Mouse (Mus musculus): ENCODE data around the gene Tfg. TPM values are rescaled to one million over a fixed set of nuclear protein-coding genes. Genes with fewer than 3 reads are reported as not detected.

The Tfg gene
- polyA plus RNA-seq (2015; fragmentation: Nextera tagmentation; extraction: Ambion mirVana), result 164 and 174 TPM in 2 replicates

- peak within 1 kb of the TSS; percentile 80 for H3K4me3 ChIP-seq
- peaks cover 31% of the 10 kb centered on the region for H3K4me1 ChIP-seq (replicated peaks)
- peak within 1 kb of the TSS; percentile 94 for H3K9ac ChIP-seq
- H3K27me3 ChIP-seq, result no peaks in the 10 kb centered on the region
- peak within 1 kb of the TSS; percentile 85 for H3K4me2 ChIP-seq
- H3K27ac ChIP-seq (replicated peaks), result peak within 1 kb of the TSS; percentile 98
- peaks cover 1% of the 10 kb centered on the region; the same call in 1 of the 2 replicates for H3K36me3 ChIP-seq
- ATAC-seq (ENCODE audit: low read depth), result peak; percentile 99
- WGBS, result under 1% methylated on average over 62 of the region's 62 CpGs
- H3K9me3 ChIP-seq, result no peaks in the 10 kb centered on the region
These were observed at the start of gene Tfg for GRCm38 (mm10) chr16:56717224-56718200. Tfg (minus strand) TSS chr16:56717450.

DNA sequence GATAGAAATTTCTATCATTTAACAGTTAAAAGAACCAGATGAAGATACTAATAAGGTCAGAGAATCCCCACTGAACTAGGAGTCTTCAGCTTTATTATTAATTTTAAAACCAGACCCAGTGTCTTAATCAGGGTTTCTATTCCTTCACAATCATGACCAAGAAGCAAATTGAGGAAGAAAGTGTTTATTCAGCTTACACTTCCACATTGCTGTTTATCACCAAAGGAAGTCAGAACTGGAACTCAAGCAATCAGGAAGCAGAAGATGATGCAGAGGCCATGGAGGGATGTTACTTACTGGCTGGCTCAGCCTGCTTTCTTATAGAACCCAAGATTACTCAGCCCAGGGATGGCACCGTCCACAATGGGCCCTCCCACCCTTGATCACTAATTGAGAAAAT is 11.8 kb upstream of the Tfg start:
- Histone ChIP-seq H3K4me1 (replicated peaks) (no peaks in the 10 kb centered on the region), H3K9ac (no peak overlapping the region), H3K9me3 (no peaks in the 10 kb centered on the region), H3K4me3 (no peak overlapping the region), H3K36me3 (no peaks in the 10 kb centered on the region), H3K27ac (replicated peaks) (no peak overlapping the region), H3K4me2 (no peak overlapping the region), H3K27me3 (no peaks in the 10 kb centered on the region)
- WGBS, result 23% methylated on average over 1 of the region's 1 CpGs
- no peak for ATAC-seq (ENCODE audit: low read depth)

GRCm38 (mm10) chr16:56724927-56725326 is 7.7 kb upstream of the Tfg start:
- Histone ChIP-seq H3K27ac (replicated peaks) (no peak overlapping the region), H3K36me3 (no peaks in the 10 kb centered on the region), H3K4me3 (no peak overlapping the region), H3K4me2 (no peak overlapping the region), H3K9me3 (no peaks in the 10 kb centered on the region), H3K9ac (no peak overlapping the region), H3K27me3 (no peaks in the 10 kb centered on the region), H3K4me1 (replicated peaks) (no peaks in the 10 kb centered on the region)
- 76% methylated on average over 10 of the region's 10 CpGs for WGBS
- no peak for ATAC-seq (ENCODE audit: low read depth)

GRCm38 (mm10) chr16:56722357-56722756 is 5.1 kb upstream of the Tfg start:
- Histone ChIP-seq H3K9me3 (no peaks in the 10 kb centered on the region), H3K9ac (no peak overlapping the region), H3K27ac (replicated peaks) (no peak overlapping the region), H3K27me3 (no peaks in the 10 kb centered on the region), H3K4me3 (no peak overlapping the region), H3K36me3 (no peaks in the 10 kb centered on the region), H3K4me1 (replicated peaks) (peaks cover 7% of the 10 kb centered on the region), H3K4me2 (no peak overlapping the region)
- ATAC-seq (ENCODE audit: low read depth), result no peak
- WGBS, result 74% methylated on average over 4 of the region's 4 CpGs

GRCm38 (mm10) chr16:56719031-56719430 is 1.8 kb upstream of the Tfg start:
- no peak overlapping the region for H3K27ac ChIP-seq (replicated peaks)
- H3K4me1 ChIP-seq (replicated peaks), result peaks cover 29% of the 10 kb centered on the region

DNA sequence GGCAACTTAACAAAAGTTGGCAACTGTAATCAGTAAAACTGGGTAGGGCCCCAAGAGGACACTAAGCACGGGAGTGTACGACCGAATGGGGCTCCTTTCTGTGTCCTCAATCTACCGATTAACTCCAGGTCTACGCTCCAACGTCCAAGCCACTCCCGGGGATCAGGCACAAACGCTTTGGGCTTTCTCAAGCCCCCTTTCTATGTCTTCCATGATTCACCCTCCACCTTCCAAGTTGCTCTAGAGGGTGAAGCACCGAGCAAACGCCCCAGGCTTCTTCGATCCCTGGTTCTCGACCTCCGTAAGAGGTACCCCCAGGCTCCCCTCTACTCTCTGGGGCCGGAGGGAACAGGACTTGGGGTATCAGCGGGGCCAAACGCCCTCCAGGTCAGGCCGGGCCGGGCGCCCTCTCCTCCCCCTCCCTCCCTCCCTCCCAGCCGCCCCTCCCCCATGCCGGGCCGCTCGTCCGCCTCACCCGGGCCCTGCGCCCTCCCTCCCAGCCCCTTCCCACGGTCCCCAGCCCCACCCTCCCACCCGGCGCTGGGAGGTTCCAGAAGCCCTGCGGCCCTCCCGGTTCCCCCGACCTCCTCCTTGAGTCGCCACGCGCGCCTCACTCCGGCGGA is 582 bp downstream of the Tfg start:
- H3K27ac ChIP-seq (replicated peaks), result peak overlapping the region; percentile 98
- ATAC-seq (ENCODE audit: low read depth), result peak; percentile 82
- no peaks in the 10 kb centered on the region for H3K27me3 ChIP-seq
- peaks cover 8% of the 10 kb centered on the region for H3K36me3 ChIP-seq
- no peaks in the 10 kb centered on the region for H3K9me3 ChIP-seq
- peak overlapping the region; percentile 80 for H3K4me3 ChIP-seq
- peaks cover 31% of the 10 kb centered on the region for H3K4me1 ChIP-seq (replicated peaks)
- peak overlapping the region; percentile 94 for H3K9ac ChIP-seq
- peak overlapping the region; percentile 85 for H3K4me2 ChIP-seq
- under 1% methylated on average over 29 of the region's 38 CpGs for WGBS

More at GRCm38 (mm10) chr16:56719031-56719430, 1.8 kb upstream of the Tfg start:
- Histone ChIP-seq H3K9ac (no peak overlapping the region), H3K36me3 (no peaks in the 10 kb centered on the region), H3K9me3 (no peaks in the 10 kb centered on the region), H3K27me3 (no peaks in the 10 kb centered on the region), H3K4me2 (no peak overlapping the region), H3K4me3 (no peak overlapping the region)
- ATAC-seq (ENCODE audit: low read depth), result no peak

GRCm38 (mm10) chr16:56715608-56716007 is 1.6 kb downstream of the Tfg start:
- 76% methylated on average over 3 of the region's 3 CpGs for WGBS
- Histone ChIP-seq H3K4me3 (peak overlapping the region; percentile 80), H3K4me1 (replicated peaks) (peaks cover 31% of the 10 kb centered on the region)

GRCm38 (mm10) chr16:56710071-56710470 is 7.2 kb downstream of the Tfg start:
- H3K36me3 ChIP-seq, result peaks cover 57% of the 10 kb centered on the region
- H3K4me1 ChIP-seq (replicated peaks), result peaks cover 9% of the 10 kb centered on the region; the same call in 1 of the 2 replicates

More at GRCm38 (mm10) chr16:56715608-56716007, 1.6 kb downstream of the Tfg start:
- H3K27me3 ChIP-seq, result no peaks in the 10 kb centered on the region
- H3K36me3 ChIP-seq, result peaks cover 19% of the 10 kb centered on the region
- ATAC-seq (ENCODE audit: low read depth), result no peak
- peak overlapping the region; percentile 85 for H3K4me2 ChIP-seq
- H3K9me3 ChIP-seq, result no peaks in the 10 kb centered on the region
- no peak overlapping the region for H3K9ac ChIP-seq
- H3K27ac ChIP-seq (replicated peaks), result no peak overlapping the region

GRCm38 (mm10) chr16:56705731-56706130 is 11.5 kb downstream of the Tfg start:
- Histone ChIP-seq H3K27ac (replicated peaks) (no peak overlapping the region), H3K9ac (no peak overlapping the region), H3K9me3 (no peaks in the 10 kb centered on the region), H3K4me1 (replicated peaks) (no peaks in the 10 kb centered on the region), H3K36me3 (peaks cover 66% of the 10 kb centered on the region), H3K27me3 (no peaks in the 10 kb centered on the region), H3K4me3 (no peak overlapping the region), H3K4me2 (no peak overlapping the region)
- WGBS, result 92% methylated on average over 3 of the region's 3 CpGs
- no peak for ATAC-seq (ENCODE audit: low read depth)

More at GRCm38 (mm10) chr16:56710071-56710470, 7.2 kb downstream of the Tfg start:
- 94% methylated on average over 3 of the region's 3 CpGs for WGBS
- no peaks in the 10 kb centered on the region for H3K9me3 ChIP-seq
- H3K9ac ChIP-seq, result no peak overlapping the region
- no peak overlapping the region for H3K4me2 ChIP-seq
- H3K4me3 ChIP-seq, result no peak overlapping the region
- no peak for ATAC-seq (ENCODE audit: low read depth)
- no peaks in the 10 kb centered on the region for H3K27me3 ChIP-seq
- H3K27ac ChIP-seq (replicated peaks), result no peak overlapping the region

- H3K27me3 ChIP-seq, result no peaks in the 10 kb centered on the region
- no peak for ATAC-seq (ENCODE audit: low read depth)
- H3K4me1 ChIP-seq (replicated peaks), result no peaks in the 10 kb centered on the region
- H3K9ac ChIP-seq, result no peak overlapping the region
- no peaks in the 10 kb centered on the region for H3K9me3 ChIP-seq
- H3K36me3 ChIP-seq, result peaks cover 53% of the 10 kb centered on the region
- no peak overlapping the region for H3K4me2 ChIP-seq
- no peak overlapping the region for H3K27ac ChIP-seq (replicated peaks)
- H3K4me3 ChIP-seq, result no peak overlapping the region
- WGBS, result 92% methylated on average over 3 of the region's 3 CpGs
These were observed 16.4 kb downstream of the Tfg start for GRCm38 (mm10) chr16:56700898-56701297.

GRCm38 (mm10) chr16:56696448-56696847 is 20.8 kb downstream of the Tfg start:
- H3K9ac ChIP-seq, result no peak overlapping the region
- peaks cover 54% of the 10 kb centered on the region for H3K36me3 ChIP-seq
- WGBS, result 35% methylated on average over 2 of the region's 2 CpGs
- H3K4me1 ChIP-seq (replicated peaks), result no peaks in the 10 kb centered on the region
- H3K4me2 ChIP-seq, result no peak overlapping the region
- no peak overlapping the region for H3K4me3 ChIP-seq
- 0 out of 2 replicates have a peak, but pooled peaks have one; percentile 53 for ATAC-seq (ENCODE audit: low read depth)
- no peak overlapping the region for H3K27ac ChIP-seq (replicated peaks)
- H3K27me3 ChIP-seq, result no peaks in the 10 kb centered on the region
- no peaks in the 10 kb centered on the region for H3K9me3 ChIP-seq

DNA sequence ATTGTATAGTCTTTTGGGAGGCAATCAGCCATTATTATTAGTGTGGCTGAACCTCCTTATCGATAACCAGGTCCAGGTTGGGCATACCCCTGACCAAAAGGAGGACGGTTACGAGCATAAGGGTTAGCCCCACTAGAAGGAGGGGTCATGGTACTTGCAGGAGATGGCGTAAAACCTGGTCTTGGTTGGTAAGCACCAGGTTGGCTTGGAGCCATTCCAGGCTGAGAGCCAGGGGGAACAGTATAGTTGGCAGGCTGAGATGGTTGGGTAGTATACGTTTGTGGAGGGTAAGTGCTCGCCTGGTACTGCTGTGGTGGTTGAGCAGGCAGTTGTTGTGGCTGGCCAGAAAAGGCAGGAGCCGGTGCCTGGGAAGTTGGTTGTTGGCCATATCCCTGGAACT is 26.5 kb downstream of the Tfg start:
- Histone ChIP-seq H3K4me2 (no peak overlapping the region), H3K4me1 (replicated peaks) (no peaks in the 10 kb centered on the region), H3K9me3 (no peaks in the 10 kb centered on the region), H3K4me3 (no peak overlapping the region), H3K9ac (no peak overlapping the region), H3K27me3 (no peaks in the 10 kb centered on the region), H3K27ac (replicated peaks) (no peak overlapping the region), H3K36me3 (peaks cover 48% of the 10 kb centered on the region)
- ATAC-seq (ENCODE audit: low read depth), result no peak
- WGBS, result 90% methylated on average over 7 of the region's 7 CpGs

All from neural tube, embryonic 13.5 days (tissue).